Mouse (Mus musculus): ENCODE measurements around the gene Lmln. TPM values are rescaled to one million over a fixed set of nuclear protein-coding genes. Genes with fewer than 3 reads are reported as not detected.

The Lmln gene
- total and polyA plus RNA-seq, 3 experiments: 1.5 to 3.2 (median 2.6) TPM

- Histone ChIP-seq H3K79me2 (replicated peaks; ENCODE audit: control insufficient read depth, extremely low read depth, insufficient read depth, poor library complexity, severe bottlenecking) (no peaks in the 10 kb centered on the region), H3K9me3 (replicated peaks; ENCODE audit: low read length) (peaks cover 9% of the 10 kb centered on the region), H3K4me1 (ENCODE audit: control insufficient read depth in 1 of 2, insufficient read depth in 2 of 2) (peaks cover 0 to 7% of the 10 kb centered on the region in 2 experiments; a peak in 1 of 4 replicates), H3K27me3 (replicated peaks) (no peaks in the 10 kb centered on the region), H3K4me2 (ENCODE audit: insufficient read depth, low read depth, poor library complexity, severe bottlenecking) (no peak overlapping the region), H3K36me3 (replicated peaks in 1 of 2; ENCODE audit: control insufficient read depth in 1 of 2, insufficient read depth in 1 of 2, low read length in 1 of 2) (no peaks in the 10 kb centered on the region), H3K4me3 (replicated peaks in 1 of 3; ENCODE audit: low read depth in 2 of 3, low read length in 2 of 3, poor library complexity in 1 of 3) (no peak overlapping the region), H3K27ac (ENCODE audit: insufficient read depth, low read depth) (no peak overlapping the region), H3K9ac (ENCODE audit: insufficient read depth, low read depth) (no peak overlapping the region)
- in situ Hi-C loops (cut with MboI; ENCODE audit: low pct_ligation_motif_present, low pct_unique_long_range_greater_than_20kb, low sequenced_read_pairs): no loop called here
- dilution Hi-C loops (cut with MboI; ENCODE audit: extremely low pct_ligation_motif_present, extremely low pct_unique_long_range_greater_than_20kb, low sequenced_read_pairs): no loop called here
- no peak for TF ChIP-seq EP300 (IDR thresholded peaks at IDR 0.05; ENCODE audit: low read length)
- TF ChIP-seq ZC3H11A (IDR thresholded peaks at IDR 0.05; ENCODE audit: low read depth, low read length): no peak
- no peak for TF ChIP-seq RCOR1 (conservative IDR thresholded peaks at IDR 0.05; ENCODE audit: low read depth, low read length)
- DNase-seq (ENCODE audit: extremely low read depth): no peak
These were observed 108.6 kb downstream of the Lmln start for GRCm38 (mm10) chr16:33170716-33171587.

- Histone ChIP-seq H3K4me3 (replicated peaks in 1 of 3; ENCODE audit: low read depth in 2 of 3, low read length in 2 of 3, poor library complexity in 1 of 3) (no peak overlapping the region), H3K9ac (ENCODE audit: insufficient read depth, low read depth) (no peak overlapping the region), H3K36me3 (replicated peaks in 1 of 2; ENCODE audit: control insufficient read depth in 1 of 2, insufficient read depth in 1 of 2, low read length in 1 of 2) (no peaks in the 10 kb centered on the region), H3K4me2 (ENCODE audit: insufficient read depth, low read depth, poor library complexity, severe bottlenecking) (no peak overlapping the region), H3K27me3 (replicated peaks) (no peaks in the 10 kb centered on the region), H3K27ac (ENCODE audit: insufficient read depth, low read depth) (no peak overlapping the region), H3K4me1 (ENCODE audit: control insufficient read depth in 1 of 2, insufficient read depth in 2 of 2) (peaks cover 0 to 7% of the 10 kb centered on the region in 2 experiments; a peak in 1 of 4 replicates), H3K9me3 (replicated peaks; ENCODE audit: low read length) (peaks cover 9% of the 10 kb centered on the region), H3K79me2 (replicated peaks; ENCODE audit: control insufficient read depth, extremely low read depth, insufficient read depth, poor library complexity, severe bottlenecking) (no peaks in the 10 kb centered on the region)
- in situ Hi-C loops (cut with MboI; ENCODE audit: low pct_ligation_motif_present, low pct_unique_long_range_greater_than_20kb, low sequenced_read_pairs): no loop called here
- dilution Hi-C loops (cut with MboI; ENCODE audit: extremely low pct_ligation_motif_present, extremely low pct_unique_long_range_greater_than_20kb, low sequenced_read_pairs): no loop called here
- no peak for DNase-seq (ENCODE audit: extremely low read depth)
- TF ChIP-seq E2F4 (IDR thresholded peaks at IDR 0.05; ENCODE audit: insufficient replicate concordance, low read depth, low read length) (no peak), JUN (IDR thresholded peaks at IDR 0.05; ENCODE audit: insufficient read depth, low read depth, low read length) (no peak), UBTF (IDR thresholded peaks at IDR 0.05; ENCODE audit: low read depth, low read length) (no peak), POLR2A (IDR thresholded peaks at IDR 0.05; ENCODE audit: low read depth, low read length) (no peak), ETS1 (conservative IDR thresholded peaks at IDR 0.05; ENCODE audit: low read depth, low read length) (no peak), ZKSCAN1 (IDR thresholded peaks at IDR 0.05; ENCODE audit: borderline replicate concordance, low read depth, low read length) (no peak), TCF12 (IDR thresholded peaks at IDR 0.05; ENCODE audit: low read depth, low read length) (no peak), CHD1 (IDR thresholded peaks at IDR 0.05; ENCODE audit: low read depth, low read length) (no peak)
These were observed 109.5 kb downstream of the Lmln start for GRCm38 (mm10) chr16:33171800-33172199.

- Histone ChIP-seq H3K27me3 (replicated peaks) (no peaks in the 10 kb centered on the region), H3K79me2 (replicated peaks; ENCODE audit: control insufficient read depth, extremely low read depth, insufficient read depth, poor library complexity, severe bottlenecking) (no peaks in the 10 kb centered on the region), H3K4me2 (ENCODE audit: insufficient read depth, low read depth, poor library complexity, severe bottlenecking) (no peak overlapping the region), H3K36me3 (replicated peaks in 1 of 2; ENCODE audit: control insufficient read depth in 1 of 2, insufficient read depth in 1 of 2, low read length in 1 of 2) (no peaks in the 10 kb centered on the region), H3K9ac (ENCODE audit: insufficient read depth, low read depth) (no peak overlapping the region), H3K27ac (ENCODE audit: insufficient read depth, low read depth) (no peak overlapping the region), H3K4me3 (replicated peaks in 1 of 3; ENCODE audit: low read depth in 2 of 3, low read length in 2 of 3, poor library complexity in 1 of 3) (no peak overlapping the region), H3K4me1 (ENCODE audit: control insufficient read depth in 1 of 2, insufficient read depth in 2 of 2) (peaks cover 1 to 18% of the 10 kb centered on the region in 2 experiments), H3K9me3 (replicated peaks; ENCODE audit: low read length) (peaks cover 9% of the 10 kb centered on the region)
- DNase-seq (ENCODE audit: extremely low read depth): no peak
- no peak for TF ChIP-seq HCFC1 (IDR thresholded peaks at IDR 0.05; ENCODE audit: low read depth, low read length)
- no peak for TF ChIP-seq UBTF (IDR thresholded peaks at IDR 0.05; ENCODE audit: low read depth, low read length)
- TF ChIP-seq TBP (conservative IDR thresholded peaks at IDR 0.05; ENCODE audit: low read depth, low read length): no peak
- no peak for TF ChIP-seq NRF1 (IDR thresholded peaks at IDR 0.05; ENCODE audit: low read depth, low read length)
- TF ChIP-seq GABPA (IDR thresholded peaks at IDR 0.05; ENCODE audit: insufficient replicate concordance, low read depth, low read length): no peak
- TF ChIP-seq RAD21 (IDR thresholded peaks at IDR 0.05; ENCODE audit: low read depth, low read length): no peak
- TF ChIP-seq ZNF384 (IDR thresholded peaks at IDR 0.05; ENCODE audit: low read depth, low read length): no peak
- no peak for TF ChIP-seq CHD2 (IDR thresholded peaks at IDR 0.05; ENCODE audit: low read length)
- TF ChIP-seq ZKSCAN1 (IDR thresholded peaks at IDR 0.05; ENCODE audit: borderline replicate concordance, low read depth, low read length): no peak
- TF ChIP-seq POLR2A (IDR thresholded peaks at IDR 0.05; ENCODE audit: low read depth, low read length): no peak
- TF ChIP-seq RCOR1 (conservative IDR thresholded peaks at IDR 0.05; ENCODE audit: low read depth, low read length): no peak
- dilution Hi-C loops (cut with MboI; ENCODE audit: extremely low pct_ligation_motif_present, extremely low pct_unique_long_range_greater_than_20kb, low sequenced_read_pairs): no loop called here
- in situ Hi-C loops (cut with MboI; ENCODE audit: low pct_ligation_motif_present, low pct_unique_long_range_greater_than_20kb, low sequenced_read_pairs): no loop called here
These were observed 110.8 kb downstream of the Lmln start for GRCm38 (mm10) chr16:33173151-33173550.
